Mouse (Mus musculus) A20 (cell line): Measurements from ENCODE around the gene Ikzf3.

Experiments
- DNase-seq: peaks from one replicate; pipeline ENCODE4 v3.0.0-alpha.2; 2011; ENCODE audit warnings: low read depth, low spot score

Gene Ikzf3

DNA sequence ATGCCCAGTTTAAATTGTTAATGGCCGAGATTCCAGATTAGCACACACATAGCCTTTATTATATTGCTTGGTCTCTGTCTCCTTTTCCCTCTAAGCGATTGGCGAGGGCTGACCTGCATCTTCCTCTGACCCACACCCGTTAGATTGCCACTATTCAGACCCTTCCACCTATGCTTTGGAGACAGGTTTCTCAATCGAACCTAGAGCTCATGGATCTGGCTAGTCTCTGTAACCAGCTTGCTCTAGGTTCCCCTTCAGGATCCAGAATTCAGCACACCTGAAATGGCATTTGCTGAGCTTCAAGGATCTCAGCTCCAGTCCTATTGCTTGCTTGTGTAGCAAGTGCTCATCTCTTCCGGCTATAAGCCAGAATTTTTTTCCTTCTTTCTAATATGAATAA, 23.6 kb upstream of the Ikzf3 start:
- DNase-seq: no peak

DNA sequence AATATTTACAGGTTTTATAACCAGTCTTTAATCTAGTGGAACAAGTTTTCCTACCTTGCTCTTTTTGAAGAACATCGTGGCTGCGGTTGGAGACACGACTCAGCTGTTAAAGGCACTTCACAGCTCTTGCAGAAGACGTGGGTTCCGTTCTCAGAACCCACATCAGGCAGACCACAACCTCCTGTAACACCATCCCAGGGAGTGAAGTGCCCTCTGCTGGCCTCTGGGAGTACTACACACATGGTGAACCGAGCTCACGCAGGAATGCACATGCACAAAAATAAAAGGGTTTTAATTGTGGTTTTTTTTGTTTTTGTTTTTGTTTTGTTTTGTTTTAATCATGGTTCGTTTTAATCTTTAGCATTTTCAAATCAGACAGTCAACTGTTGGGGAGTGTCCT, 22.5 kb upstream of the Ikzf3 start:
- peak; percentile 62 for DNase-seq

DNA sequence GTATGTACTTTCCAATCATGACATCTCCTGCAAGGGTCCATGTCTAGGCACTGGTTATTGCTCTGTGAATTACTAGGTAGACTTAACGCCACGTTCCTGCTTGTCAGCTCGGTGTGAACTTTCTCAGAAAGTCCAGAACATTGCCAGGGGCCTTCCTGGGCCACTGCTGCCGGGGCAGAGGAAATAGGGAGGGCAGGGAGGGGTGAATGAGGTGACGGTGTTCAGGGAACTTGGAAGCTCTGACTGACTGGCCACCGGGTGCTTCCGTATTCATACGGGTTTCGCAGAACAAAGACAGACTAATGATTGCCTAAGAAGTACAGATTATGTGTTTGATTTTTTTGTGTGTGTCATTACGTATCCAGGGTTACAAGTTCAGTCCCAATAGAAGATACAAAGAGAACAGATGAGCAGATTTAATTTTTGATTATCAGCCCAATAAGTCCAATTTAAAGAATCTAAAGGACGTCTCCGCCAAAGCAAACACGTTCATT, 18.1 kb upstream of the Ikzf3 start:
- no peak for DNase-seq

DNA sequence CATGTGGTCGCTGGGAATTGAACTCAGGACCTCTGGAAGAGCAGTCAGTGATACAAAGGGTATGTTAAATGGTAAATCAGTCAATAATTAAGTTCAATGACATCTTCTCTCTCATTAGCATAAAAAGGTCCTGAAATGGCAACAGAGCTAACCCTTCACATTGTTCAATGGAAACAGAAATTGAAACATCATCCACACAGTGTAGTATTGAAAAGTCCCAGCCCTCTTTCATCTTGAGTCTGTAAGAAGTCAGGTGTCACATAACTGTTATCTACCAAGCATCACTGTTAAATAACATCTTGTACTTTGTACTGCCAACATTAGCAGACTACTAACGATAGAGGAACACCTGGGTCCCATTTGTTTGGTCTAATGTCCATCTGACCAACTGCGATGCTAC, 17.2 kb upstream of the Ikzf3 start:
- DNase-seq: no peak

DNA sequence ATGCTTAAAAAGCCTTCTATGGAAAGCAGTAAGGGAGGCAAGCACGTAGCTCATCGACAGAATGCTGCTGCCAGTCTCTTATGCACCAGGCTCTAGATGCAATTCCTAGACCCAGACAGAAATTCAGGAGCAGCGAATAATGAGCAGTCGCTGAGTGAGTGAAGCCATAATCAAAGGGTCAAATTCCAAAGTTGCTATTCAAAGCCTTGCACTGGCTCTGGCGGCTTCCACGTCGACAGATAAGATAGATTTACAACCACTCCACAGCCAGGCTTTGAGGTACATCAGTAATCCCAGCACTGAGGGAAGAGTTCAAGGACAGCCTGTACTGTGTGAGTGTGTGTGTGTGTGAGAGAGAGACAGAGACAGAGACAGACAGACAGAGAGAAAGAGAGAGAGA, 15.1 kb upstream of the Ikzf3 start:
- no peak for DNase-seq

DNA sequence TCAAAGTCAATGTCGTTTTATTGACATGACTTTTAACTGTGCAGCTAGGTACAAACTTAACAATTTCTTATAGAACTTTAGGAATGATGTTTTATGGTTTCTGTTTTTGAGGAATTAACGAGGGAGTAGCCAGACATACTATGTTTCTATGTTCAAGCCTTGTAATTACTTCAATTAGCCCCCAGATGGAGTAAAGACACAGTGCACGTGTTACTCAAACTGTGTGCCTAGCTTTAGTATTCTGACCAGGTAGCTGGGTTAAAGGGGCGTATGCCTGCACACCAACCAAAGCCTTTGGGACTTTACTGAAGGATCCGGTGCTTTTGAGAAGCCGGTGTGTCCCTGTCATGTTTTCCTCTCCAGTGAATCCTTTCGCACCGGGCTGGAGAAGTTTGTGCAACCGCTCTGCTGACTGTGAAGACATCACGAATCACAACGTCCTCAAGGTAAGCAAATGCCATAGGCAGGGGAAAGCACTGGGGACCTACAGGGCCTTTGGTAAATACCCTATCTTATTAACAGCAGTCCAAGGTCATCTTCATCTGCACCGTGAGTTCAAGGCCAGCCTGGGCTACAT, 9.4 kb upstream of the Ikzf3 start:
- DNase-seq: peak; percentile 44

DNA sequence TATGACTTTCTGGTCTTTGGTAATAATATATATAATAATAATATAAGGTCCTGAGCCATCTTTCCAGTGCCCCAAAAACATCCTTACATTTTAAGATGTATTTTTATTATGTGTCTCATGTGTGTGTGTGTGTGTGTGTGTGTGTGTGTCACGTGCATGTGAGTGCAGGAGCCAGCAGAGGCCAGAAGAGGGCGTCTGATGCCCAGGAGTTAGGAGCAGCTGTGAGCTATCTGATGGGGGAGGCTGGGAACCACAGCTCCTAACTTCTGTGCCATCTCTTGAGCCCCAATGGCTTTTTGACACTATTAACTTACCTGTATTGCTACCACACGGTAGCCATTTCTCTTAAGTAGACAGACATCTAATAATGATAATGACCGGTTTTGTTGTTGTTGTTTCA, 8.1 kb upstream of the Ikzf3 start:
- DNase-seq: peak; percentile 18

DNA sequence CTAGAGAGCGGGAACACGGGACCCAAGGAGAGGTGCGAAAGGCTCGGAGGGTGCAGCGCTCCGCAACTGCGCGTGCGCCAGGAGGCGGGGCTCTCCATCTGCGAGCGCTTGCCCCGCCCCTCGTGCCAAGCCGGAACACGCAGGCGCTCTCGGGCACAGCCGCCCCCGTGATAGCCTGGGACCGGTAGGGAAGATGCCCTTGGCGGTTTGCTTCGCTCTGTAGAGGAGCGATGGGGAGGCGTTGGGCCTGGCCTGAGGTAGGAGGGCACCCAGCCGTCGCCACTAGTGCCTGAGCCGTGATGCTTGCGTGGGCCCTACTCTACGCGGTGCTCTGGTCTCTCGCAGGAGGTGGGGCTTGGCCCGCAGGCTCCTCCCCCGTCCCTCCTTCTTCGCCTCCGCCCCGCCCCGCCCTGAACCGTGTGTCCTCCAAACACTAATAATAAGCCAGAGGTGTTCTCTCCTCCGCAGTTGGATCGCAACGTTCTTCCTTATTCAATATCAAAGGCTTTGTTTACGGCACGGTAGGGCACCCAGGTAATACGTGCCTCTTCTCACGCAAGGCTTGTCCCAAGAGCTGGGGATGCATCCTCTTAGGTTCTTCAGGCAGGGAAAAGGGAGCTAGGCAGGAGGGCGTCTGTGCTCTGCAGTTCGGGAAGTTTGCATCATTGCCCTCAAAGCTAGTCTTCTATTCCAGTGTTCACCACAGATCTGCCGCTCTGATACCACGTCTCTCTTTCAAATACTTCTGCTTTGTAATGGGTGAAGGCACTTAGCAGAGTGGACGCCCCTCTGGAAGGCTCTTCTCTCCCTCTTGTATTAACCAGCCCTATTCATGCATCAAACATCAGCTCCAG, 5.4 kb upstream of the Ikzf3 start, which contains the start of gene Zpbp2:
TSS of gene Zpbp2 (plus strand) at position 123 of the 854 bp plus-strand sequence.
- DNase-seq: peak; percentile 98

DNA sequence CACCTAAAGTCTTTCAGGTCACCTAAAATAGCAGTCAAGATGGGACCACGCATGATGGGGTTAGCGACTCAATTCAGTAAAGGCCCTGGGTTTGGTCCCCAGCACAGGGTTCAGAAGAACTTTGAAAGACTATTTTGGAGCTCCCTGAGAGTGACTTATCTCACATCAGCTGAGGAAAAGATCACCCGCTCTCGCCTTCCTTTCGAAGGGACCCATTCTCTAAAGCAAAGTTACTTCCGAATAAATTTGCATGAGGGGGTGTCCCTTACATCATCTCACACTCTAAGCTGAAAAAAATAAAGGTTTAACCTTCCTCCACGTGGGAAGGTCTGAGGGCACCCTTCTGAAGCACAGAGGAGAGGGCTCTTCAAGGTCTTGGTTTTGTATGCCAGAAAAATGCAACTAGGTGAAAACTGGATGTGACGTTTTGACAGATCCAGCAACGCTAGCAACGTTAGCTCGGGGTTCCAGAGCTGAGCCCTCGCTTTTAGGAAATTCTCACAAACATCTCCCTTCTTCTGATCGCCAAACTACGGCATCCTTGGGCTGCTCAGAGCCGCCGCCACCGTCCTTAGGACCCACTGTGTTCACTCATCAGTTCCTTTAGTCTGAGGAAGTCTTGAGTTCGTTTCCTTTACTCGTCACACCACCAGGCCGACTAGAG, 4.6 kb upstream of the Ikzf3 start:
- DNase-seq: peak; percentile 93

DNA sequence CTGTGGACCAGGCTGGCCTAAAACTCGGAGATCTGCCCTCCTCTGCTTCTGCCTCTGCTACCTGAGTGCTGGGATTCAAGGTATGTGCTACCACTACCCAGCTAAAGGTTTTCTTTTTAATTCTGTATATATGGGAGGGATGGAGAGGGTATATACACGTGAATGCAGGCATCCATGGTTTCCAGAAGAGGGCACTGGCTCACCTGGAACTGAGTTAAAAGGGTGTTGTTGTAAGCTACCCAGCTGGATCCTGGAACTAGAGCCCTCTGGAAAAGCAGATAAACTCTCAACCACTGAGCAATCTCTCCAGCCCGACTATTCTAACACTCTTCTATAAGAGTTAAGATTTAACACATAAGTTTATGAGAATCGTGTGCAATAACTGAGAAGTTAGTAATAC, 3.5 kb upstream of the Ikzf3 start:
- peak; percentile 70 for DNase-seq

DNA sequence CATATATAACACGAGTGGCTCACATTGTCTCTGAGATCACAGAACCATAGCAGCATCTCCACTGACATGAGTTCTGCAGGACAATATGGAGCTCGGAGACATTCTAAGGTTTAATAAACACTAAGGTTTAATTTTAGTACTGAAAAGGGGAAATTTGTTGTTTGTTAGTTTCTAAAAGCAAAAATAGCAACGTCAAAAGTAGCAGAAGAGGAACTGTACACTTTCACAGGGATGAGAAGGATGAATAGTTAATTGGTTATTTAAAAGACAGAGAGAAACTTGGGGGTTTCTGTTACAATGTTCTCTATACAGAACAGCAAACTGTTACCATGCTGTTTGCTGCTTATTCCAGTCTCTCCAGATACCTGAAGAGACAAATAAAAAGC, 1.5 kb upstream of the Ikzf3 start:
- DNase-seq: no peak

DNA sequence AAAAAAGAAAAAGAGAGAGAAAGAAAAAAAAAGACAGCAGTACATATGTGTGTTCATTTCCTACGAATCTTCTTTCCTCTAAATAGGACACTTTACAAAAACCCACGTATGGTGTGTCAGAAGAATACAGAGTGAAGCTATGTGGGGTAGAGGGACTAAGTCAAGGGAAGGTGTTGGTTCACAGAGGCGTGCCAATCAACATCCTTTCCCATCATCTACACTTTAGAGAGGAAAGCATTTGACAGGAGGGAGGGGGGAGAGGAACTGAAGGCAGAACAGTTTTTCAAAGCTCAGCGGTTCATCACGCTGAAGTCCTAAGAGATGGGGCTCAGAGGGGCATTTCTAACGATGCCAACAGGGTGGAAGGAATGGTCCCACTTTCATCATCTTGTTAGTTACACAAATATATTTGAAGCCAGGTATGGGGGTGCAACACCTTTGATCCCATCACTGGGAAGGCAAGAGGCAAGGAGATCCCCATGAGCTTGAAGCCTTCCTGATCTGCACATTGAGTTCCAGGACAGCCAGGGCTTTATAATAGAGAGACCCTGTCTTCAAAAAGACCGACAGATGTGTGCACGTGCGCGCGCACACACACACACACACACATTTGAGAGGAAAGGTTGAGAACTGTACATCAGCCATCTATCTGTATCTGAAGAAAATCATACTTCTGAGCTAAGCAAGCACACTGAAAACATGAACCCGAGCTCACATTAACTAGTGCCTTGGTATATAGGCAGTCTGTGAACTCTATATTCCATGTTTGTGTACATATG, 887 bp upstream of the Ikzf3 start:
- peak; percentile 84 for DNase-seq

DNA sequence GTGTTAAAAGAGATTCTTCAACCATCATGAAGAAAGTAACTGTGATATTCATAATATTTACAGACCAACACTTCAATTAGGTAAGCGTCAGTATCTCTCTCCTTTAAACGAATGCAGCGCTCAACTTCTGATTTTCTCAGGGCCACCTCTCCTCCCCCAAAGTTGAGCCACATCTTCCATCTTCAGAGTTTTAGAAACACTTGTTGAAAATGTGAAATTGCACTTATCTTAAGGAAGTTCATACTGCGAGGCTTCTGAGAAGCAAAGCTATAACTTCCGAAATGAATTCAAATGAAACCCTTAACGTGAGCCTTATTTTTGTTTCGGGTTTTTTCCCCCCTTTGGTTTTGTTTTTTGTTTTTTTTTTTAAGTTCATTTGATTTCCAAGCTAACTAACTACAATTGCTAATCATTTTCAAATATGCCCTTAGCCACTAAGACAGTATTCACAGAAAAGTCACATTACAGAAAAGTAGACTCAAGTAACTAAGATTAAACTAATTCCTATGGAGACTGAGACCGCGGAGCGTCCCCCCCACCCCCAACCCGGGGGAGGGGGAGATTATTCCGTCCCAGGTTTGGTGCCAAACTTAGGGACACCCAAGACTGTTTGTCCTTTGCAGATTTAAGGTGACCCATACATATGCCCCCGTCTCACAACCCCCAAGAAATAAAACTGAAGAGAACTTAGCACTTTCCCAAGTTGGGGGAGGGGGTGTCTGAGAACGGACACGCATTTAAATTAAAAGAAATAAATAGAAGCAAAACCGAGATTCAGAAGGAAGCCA, 747 bp downstream of the Ikzf3 start:
- peak; percentile 76 for DNase-seq

DNA sequence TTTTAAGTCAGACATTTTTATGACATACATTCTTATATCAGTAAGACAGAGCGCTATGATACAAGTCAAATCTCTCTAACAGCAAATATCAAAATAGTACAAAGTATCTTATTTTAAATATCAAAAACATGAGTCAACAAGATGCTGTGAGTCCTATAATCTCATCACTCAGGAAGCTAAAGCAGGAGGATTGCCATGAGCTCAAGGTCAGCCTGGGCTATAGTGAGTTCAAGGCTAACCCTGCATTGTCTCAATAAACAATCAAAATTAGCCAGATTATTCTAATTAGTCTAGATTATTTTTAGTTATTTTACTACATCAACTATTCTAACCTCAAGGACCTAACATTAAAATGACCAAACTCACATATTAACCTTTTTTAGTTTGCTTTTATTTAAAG, 2.4 kb downstream of the Ikzf3 start:
- DNase-seq: peak; percentile 45

DNA sequence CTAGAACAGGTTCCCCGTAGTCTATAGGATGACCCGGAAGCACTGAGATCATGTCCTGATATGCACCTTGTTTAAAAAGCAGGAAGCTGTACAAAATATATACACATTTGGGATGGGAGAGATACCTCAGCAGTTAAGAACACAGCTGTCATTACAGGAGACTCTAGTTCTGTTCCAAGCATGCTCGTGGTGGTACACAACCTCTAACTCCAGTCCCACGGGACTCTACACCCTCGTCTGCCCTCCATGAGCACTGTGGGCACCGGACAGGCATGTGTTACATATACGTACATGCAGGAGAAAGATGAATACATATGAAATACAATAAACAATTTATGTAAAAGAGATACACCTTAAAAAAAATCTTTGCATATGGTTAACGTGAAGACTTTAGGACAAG, 3.3 kb downstream of the Ikzf3 start:
- DNase-seq: peak; percentile 48

DNA sequence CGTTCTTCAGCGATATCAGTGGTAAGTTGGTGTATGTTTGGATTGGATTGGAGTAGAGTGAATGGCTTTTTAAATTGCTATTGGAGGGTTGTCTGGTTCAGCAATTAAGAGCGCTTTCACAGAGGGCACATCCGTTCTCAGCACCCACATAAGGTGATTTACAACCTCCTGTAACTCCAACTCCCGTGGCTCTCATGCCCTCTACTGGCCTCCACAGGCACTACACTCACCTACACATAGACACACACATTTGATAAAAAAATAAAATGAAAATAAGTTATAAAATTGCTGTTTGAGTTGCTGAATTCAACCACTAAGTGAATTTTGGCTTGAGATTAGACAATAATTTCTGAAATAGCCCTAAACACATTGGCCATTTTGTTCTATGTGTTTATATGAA, 5.5 kb downstream of the Ikzf3 start:
- DNase-seq: no peak

DNA sequence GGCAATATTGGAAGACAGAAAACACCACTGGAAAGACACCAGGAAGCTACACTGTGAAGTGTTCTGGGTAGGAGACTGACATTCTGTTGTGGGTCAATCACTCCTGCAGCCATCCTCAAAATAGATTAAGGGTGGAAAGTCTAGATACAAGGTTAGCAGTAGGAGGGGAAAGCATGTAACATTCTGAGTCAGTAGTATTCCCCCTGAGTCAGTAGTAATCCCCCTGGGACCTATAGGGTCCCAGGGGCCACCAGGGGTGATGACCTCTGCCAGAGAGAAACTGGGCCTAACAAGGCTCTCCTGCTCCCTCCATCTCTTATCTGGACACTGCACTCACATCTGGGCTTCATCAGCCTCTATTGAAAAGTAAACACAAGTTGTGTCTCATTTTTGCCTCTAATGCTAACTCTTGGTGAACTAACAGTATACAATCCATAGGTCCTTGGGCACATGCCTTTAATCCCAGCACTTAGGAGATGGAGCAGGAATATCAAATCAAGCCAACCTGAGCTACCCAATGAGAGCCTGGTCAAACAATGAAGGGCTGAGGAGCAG, 8.3 kb downstream of the Ikzf3 start:
- DNase-seq: no peak

DNA sequence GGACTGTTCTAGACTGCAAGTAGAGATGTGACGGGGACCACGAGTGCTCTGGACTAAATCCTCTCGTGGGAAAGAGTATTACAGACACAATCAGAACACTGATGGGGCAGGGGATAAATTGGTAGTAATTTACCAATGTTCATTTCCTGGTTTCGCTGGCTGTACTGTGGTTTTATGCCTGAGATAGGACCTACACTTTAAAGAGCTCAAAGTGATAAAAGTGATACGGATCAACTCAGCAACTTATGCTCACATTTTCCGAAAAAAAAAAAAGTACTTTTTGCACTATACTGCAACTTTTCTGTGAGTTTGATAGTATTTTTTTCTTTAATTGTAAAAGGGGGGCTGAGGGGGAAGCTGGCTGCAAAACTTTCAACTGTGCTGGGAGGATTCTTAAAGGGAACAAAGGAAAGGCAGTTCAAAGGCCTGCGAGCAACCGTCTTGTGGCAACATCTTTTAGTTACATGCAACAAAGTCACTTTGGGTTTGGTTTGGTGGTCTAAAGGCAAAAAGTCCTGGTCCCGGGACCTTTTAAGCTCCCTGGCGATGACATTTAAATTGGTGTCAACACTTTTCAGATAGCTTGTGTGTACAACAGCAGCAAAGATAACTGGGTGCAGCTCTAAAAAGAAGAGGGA, 18.9 kb downstream of the Ikzf3 start:
- no peak for DNase-seq

DNA sequence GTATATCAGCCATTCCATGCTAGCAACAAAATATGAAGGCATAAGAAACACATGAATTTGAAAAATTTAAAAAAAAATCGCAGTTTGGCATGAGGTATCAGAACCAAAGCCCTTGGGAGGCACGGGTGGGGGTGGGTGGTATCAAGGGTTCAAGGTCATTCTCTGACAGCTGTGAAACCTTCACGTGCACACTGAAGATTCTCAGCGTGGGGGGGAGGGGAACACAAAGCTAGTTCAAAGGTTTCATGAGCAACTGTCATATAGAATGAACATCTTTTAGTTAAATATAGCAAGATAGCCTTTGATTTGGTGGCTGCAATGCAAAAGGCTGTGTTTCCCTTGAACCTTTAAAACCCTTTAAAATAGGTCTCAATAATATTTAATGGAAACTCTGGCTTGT, 20.7 kb downstream of the Ikzf3 start:
- DNase-seq: no peak

DNA sequence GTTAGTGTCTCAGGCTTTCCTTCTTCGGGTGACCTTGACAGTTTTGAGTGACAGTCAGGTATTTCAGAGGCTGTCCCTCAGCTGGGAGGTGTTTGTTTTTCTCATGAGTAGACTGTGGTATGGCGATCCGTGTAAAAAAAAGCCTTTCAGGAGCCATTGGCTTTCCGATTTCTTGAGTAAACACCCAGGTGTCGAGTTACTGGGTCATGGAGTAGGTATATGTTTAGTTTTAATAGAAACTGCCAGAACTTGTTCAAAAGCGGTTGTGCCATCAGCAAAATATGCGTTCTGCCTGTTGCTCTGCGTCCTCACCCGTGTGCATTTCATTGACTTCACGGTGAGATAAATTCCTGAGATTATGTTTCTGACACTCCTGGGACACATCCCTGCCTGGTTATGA, 25.4 kb downstream of the Ikzf3 start:
- no peak for DNase-seq
